Mouse (Mus musculus): ENCODE data around the gene Tmem200b.

GRCm38 (mm10) chr4:131872672-131873292 is 48.8 kb upstream of the Tmem200b start:
- TF ChIP-seq CTCF (IDR thresholded peaks at IDR 0.05; ENCODE audit: low read depth, low read length) (no peak), POLR2A (IDR thresholded peaks at IDR 0.05; ENCODE audit: insufficient read depth, low read length) (no peak)
